Mouse (Mus musculus) erythroid progenitor cell, adult 5-6 weeks (primary cell): ENCODE measurements around the gene Catsper2. TPM values are rescaled to one million over a fixed set of nuclear protein-coding genes. Genes with fewer than 3 reads are reported as not detected.
A peak's percentile ranks its signal among the peaks of the same experiment; 100 is the strongest.
"Not testable (repeated sequence)": the region's sequence is repeated elsewhere in the genome, so short reads cannot be mapped to it uniquely, and the experiment has no call there.

Experiments used
- ATAC-seq: replicated peaks from 2 replicates; pipeline ENCODE4 v1.8.0; 2016; ENCODE audit warnings: moderate number of reproducible peaks, mild to moderate bottlenecking, moderate TSS enrichment, inconsistent platforms; ENCODE audit not compliant: poor library complexity, low FRiP score, severe bottlenecking
- total RNA-seq, 2 experiments: library from RNA; stranded (forward) in 1 of 2; stranded (reverse) in 1 of 2; fragments of 150-400 nt in 1 of 2; fragments of 186-747, 209-891 nt in 1 of 2; gene quantifications; 2 replicates each; pipeline versions ENCODE4 v1.2.3 to v1.2.4; 2015 to 2017; ENCODE audit warnings: low replicate concordance in 2 of 2

Gene Catsper2
- total RNA-seq, 2 experiments from 2014 or later: not detected

- ATAC-seq: no peak
These were observed 27.4 kb upstream of the Catsper2 start for GRCm38 (mm10) chr2:121440834-121441605.

DNA sequence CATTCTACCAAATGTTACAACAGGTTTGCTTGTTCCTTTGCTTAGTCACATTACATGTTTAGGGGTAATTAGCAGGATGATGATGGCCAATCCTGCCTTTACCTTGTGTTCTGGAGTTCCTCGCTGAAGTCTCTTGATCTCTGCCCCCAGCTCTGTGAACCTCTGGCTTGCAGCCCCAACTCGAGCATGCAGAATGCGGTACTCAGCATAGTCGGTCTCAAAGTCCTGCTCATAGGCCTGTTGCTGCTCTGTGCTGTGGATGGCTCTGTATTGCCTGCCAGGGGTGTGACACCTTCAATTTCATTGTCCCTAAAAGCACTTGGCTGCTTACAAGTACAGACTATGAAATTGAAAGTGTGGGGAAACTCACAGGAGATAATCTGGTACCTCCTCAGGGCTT lies 26.2 kb upstream of the Catsper2 start:
- no peak for ATAC-seq

DNA sequence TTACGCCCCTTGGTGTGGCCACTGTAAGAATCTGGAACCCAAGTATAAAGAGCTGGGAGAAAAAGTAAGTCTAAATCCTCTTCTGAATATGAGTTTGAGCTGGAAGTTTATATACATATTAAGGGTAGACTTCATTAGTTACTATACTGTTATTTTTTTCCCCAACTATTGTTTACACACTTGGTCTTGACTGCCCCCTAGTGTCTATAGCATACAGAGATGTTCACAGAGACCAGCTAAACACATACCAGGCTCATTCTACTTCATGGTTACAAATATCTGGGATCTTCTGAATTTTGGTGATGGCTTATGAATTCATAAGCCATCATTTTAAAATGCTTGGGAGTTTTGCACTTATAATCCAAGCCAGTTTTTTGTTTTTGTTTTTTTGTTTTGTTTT lies 21.3 kb upstream of the Catsper2 start:
- ATAC-seq: peak; percentile 73; the same call in 1 of the 2 replicates

GRCm38 (mm10) chr2:121425890-121426289 lies 12.3 kb upstream of the Catsper2 start:
- no peak for ATAC-seq

- no peak for ATAC-seq
These were observed 9.6 kb upstream of the Catsper2 start for GRCm38 (mm10) chr2:121423166-121423565.

DNA sequence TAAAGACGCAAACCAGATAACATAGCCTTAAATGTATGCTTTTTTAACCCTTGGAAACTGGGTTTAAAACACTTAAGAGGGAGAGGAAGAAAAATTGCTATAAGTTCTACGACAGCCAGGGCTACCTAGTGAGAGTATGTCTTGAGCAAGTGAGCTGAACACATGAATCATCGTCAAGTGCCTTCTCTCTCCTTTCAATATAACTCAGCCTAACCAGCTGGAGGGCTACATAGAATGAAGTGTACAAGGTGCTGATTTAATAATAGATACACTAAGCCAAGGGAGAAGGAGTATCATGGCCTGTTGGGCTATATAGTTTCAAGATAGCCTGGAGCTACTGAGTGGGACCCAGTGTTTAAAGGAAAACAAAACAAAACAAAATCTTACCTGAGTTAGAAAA lies 4.9 kb upstream of the Catsper2 start:
- no peak for ATAC-seq

GRCm38 (mm10) chr2:121416356-121416755 lies 2.8 kb upstream of the Catsper2 start:
- no peak for ATAC-seq

DNA sequence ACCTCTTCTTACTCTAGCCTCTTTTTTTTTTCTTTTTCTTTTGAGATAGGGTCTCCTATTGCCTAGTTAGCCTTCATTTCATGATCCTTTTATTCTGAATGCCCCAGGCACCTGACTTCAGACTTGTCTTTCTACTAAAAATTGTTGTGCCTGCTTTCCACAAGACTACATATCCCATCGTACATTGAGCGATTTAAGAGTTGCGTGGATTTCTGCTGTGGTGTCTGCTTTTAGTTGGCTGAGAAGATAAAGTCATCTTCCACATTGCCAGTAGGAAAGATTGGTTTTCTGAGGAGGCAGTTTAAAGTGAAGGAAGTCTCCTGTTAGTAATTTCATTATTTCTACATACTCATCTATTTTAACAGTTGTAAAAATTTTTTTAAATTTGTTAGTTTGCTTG lies 2.0 kb upstream of the Catsper2 start:
- no peak for ATAC-seq

GRCm38 (mm10) chr2:121415103-121415502 lies 1.5 kb upstream of the Catsper2 start:
- no peak for ATAC-seq

- peak; percentile 48 for ATAC-seq
These were observed 620 bp upstream of the Catsper2 start for GRCm38 (mm10) chr2:121414139-121414685.

GRCm38 (mm10) chr2:121412843-121413386 lies 677 bp downstream of the Catsper2 start:
- ATAC-seq: peak; percentile 28; the same call in 1 of the 2 replicates

- ATAC-seq: peak; percentile 59
These were observed 5.4 kb downstream of the Catsper2 start for GRCm38 (mm10) chr2:121408160-121408559.

GRCm38 (mm10) chr2:121403296-121403695 lies 10.3 kb downstream of the Catsper2 start:
- ATAC-seq: 0 out of 2 replicates have a peak, but pooled peaks have one; percentile 42

- peak; percentile 78; the same call in 1 of the 2 replicates for ATAC-seq
These were observed 17.0 kb downstream of the Catsper2 start for GRCm38 (mm10) chr2:121396624-121397023.

DNA sequence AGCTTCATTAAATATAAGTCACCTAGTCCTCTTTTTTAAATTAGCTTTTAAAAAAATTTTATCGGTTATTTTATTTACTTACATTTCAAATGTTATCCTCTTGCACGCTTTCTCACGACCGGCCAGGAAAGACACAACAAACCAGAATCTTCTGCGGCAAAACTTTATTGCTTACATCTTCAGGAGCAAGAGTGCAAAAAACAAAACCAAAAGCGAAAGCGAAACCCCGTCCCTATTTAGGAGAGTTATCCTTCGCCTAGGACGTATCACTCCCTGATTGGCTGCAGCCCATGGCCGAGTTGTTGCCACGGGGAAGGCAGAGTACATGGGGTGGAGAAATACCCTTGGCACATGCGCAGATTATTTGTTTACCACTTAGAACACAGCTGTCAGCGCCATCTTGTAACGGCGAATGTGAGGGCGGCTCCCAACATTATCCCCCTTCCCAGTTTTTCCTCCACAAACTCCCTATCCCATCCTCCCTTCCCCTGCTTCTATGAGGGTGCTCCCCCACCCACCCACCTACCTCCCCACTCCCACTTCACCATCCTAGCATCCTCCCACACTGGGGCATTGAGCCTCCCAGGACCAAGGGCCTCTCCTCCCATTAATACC lies 26.5 kb downstream of the Catsper2 start, which contains the start of gene Strc:
TSS of gene Strc (minus strand) at position 208 of the 615 bp plus-strand sequence.
- not testable (repeated sequence) for ATAC-seq

- ATAC-seq: no peak
These were observed 38.8 kb downstream of the Catsper2 start for GRCm38 (mm10) chr2:121374766-121375165.

DNA sequence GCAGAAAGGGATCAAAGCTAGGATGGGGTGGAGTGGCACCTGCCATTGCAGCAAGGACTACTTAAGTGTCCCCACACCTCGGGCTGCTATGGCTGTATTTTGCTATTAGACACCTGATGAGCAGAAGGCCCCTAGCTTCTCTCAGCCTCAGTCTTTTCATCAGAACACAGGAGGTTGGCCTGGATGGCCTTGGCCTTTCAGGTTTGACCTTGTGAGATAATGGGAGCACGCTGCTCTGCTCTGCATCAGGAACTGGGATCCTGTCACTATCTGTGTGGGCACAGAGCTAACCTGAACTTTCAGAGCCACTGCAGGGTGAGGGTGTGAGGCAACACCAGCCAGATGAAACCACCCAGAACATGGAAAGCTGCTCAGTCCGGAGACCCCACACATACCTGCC lies 41.3 kb downstream of the Catsper2 start:
- ATAC-seq: no peak

DNA sequence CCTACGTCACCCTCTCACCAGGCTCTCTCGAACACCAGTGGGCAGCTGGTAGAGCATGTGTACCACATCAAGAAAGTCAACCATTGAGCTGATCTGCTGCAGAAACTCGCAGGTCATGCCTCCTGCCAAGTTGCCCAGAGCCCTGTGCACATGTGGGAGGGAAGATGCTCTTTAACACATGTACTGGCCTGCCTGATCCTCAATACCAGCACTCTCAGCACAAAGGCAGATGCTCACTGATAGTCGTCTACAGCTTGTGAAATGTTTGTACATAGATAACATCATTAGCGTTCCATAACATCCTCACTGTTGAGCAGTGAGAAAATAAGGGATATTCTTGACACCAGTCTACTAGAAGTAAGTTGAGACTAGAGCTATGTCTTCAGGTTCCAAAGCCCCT lies 42.7 kb downstream of the Catsper2 start:
- no peak for ATAC-seq

DNA sequence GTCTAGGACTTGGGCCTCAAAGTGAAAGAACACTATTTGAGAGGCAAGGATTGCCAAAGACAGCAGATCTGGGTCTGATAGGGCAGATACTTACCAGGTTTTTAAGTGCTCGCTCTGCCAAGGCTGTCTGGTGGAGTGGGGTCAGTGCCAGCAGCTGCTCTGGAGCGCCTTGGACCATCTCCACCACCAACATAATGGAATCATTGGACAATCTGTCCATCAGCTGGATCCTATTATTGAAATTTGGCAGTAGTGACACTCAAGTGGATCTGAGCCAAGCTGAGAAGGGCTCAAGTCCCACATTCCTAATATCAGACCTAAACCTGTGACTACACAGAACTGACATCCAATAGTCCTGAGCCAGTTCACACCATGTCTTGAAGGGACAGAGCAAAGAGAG lies 44.8 kb downstream of the Catsper2 start:
- no peak for ATAC-seq

- ATAC-seq: no peak
These were observed 49.9 kb downstream of the Catsper2 start for GRCm38 (mm10) chr2:121363656-121364055.

DNA sequence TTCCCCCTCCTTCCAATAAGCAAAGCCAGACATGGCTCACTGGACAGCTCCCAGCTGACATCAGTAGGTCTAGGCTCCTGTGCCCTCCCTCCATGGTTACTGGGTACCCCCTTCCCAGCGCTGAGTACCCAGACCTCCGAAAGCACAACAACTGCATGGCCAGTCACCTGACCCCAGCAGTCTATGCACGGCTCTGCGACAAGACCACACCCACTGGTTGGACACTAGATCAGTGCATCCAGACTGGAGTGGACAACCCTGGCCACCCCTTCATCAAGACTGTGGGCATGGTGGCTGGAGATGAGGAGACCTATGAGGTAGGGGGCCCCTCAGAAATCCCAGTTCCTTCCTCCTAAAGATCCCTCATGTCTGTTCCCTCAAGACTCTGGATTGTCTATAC lies 54.1 kb downstream of the Catsper2 start:
- no peak for ATAC-seq
